Mouse (Mus musculus): ENCODE results near the gene Magea1.
"Not testable (repeated sequence)": the region's sequence is repeated elsewhere in the genome, so short reads cannot be mapped to it uniquely, and the experiment has no call there.

The Magea1 gene

GRCm38 (mm10) chrX:155089693-155090092 lies at the start of gene Magea1:
Gene Magea1, minus strand, starts transcription at chrX:155089793.
- in situ Hi-C loops (cut with MboI, MseI), result loop anchor here (5.0 kb wide), 1 partner anchor 57 kb away; no protein-coding TSS in a partner anchor

- in situ Hi-C loops (cut with MboI, MseI), result not testable (repeated sequence)
Measured at GRCm38 (mm10) chrX:155128312-155128711, 38.7 kb upstream of the Magea1 start, which contains the start of gene Cldn34b2. Gene Cldn34b2, minus strand, starts transcription at chrX:155128412.

- in situ Hi-C loops (cut with MboI, MseI), result no loop called here
Measured at GRCm38 (mm10) chrX:155098024-155098423, 8.4 kb upstream of the Magea1 start.

- in situ Hi-C loops (cut with MboI, MseI), result loop anchor here (5.0 kb wide), 1 partner anchor 61 kb away; no protein-coding TSS in a partner anchor
Measured at GRCm38 (mm10) chrX:155093566-155093965, 4.0 kb upstream of the Magea1 start, which contains the start of gene Magea2. Gene Magea2, minus strand, starts transcription at chrX:155093666.

GRCm38 (mm10) chrX:155063045-155063444 lies 26.5 kb downstream of the Magea1 start, which contains the start of gene Magea5:
Gene Magea5, minus strand, starts transcription at chrX:155063145.
- in situ Hi-C loops (cut with MboI, MseI), result loop anchor here (5.0 kb wide), 1 partner anchor 66 kb away; the partner anchor contains the start of gene Magea8
